Mouse (Mus musculus): ENCODE measurements around the gene Mydgf.

Gene Mydgf

DNA sequence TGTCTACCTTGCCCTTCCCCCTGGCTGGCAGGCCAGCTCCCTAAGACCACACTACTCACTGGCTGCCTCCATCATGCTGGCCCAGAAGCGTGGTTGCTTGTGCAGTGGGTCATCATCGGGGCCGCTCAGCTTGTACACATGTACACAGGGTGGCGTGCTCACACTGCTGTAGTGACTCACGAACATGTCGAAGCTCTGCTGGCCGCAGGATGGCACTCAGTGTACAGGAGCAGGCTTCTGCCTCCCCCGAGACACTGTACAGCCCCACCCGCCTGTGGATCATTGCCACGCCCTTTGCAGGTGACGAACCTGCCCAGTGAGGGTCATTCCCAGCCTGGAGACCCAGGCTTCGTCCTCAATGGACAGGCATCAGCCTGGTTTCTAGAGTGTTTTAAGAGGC lies 10.6 kb upstream of the Mydgf start:
- no peak for DNase-seq (ENCODE audit: low read depth, low spot score)

DNA sequence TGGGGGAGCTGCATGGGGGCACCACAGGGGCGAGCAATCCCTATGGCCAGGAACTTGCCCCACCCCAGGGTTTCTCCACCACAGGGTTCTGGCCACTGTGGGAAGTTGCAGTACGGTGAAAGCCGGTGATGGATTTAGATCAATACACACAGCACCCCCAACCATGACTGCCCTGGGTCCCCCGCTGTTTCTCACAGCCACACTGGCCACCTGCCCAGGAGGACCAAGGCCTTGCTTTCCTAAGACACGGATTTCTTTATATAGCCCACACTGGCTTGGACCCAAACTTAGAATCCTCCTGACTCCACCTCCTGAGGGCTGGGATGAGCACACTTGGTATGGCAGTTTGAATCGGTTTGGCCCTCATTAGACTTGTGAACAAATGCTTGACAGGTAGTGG lies 7.5 kb upstream of the Mydgf start:
- no peak for DNase-seq (ENCODE audit: low read depth, low spot score)

DNA sequence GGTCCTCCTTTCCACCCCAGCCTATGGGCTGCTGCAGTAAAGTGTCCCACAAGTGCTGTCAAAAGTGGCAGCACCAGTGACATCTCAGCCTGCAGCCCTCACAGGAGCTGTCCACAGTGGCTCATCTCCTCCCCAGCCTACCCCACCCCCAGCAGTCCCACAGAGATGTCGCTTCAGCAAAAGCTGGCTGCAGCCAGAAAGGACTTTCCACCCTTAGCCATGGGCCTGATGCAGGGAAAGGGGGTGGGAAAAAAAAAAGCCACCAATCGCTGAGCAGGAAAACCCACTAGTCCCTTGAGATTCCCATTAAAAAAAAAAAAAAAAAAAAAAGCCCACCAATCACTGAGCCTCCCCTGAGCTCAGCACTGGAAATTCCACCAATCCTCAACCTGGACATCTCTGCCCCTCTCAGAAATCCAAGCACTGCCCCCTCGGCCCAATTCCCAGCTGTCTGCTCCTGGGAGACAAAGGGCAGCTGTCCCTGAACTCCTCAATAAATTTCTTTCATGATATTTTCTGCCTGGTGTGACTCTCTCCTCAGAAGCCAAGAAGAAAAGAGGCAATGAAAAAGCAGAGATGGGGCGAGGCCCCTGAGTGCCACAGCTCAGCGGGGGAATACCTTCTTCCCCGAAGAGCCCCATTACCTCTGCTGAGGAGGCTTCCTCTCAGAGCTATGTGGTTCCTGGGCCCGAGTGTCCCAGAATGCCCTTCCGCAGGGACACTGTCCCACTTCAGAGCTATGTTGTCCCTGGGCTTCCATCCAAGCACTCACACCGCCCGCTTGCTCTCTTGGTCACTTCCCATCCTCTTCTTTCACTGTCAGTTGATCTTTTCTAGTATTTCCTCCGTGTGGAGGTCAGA lies 1.8 kb upstream of the Mydgf start:
- no peak for DNase-seq (ENCODE audit: low read depth, low spot score)

- peak; percentile 30 for DNase-seq (ENCODE audit: low read depth, low spot score)
These were observed 604 bp downstream of the Mydgf start for GRCm38 (mm10) chr17:56182975-56183657.

- no peak for DNase-seq (ENCODE audit: low read depth, low spot score)
These were observed 8.3 kb downstream of the Mydgf start for GRCm38 (mm10) chr17:56175416-56175815.

- no peak for DNase-seq (ENCODE audit: low read depth, low spot score)
These were observed 10.2 kb downstream of the Mydgf start for GRCm38 (mm10) chr17:56173401-56174046.

DNA sequence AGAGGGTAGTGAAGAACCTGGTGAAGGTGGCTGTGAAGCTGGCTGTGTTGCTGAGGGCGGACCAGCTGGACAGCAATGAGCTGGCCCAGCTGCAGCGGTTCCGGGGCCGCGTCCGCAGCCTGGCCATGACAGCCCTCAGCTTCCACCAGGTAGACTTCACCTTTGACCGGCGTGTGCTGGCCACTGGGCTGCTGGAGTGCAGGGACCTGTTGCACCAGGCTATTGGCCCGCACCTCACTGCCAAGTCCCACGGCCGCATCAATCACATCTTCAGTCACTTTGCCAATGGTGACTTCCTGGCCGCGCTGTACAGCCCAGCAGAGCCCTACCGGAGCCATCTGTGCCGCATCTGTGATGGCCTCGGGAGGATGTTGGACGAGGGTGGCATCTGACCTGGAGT lies 11.8 kb downstream of the Mydgf start:
- no peak for DNase-seq (ENCODE audit: low read depth, low spot score)

GRCm38 (mm10) chr17:56171456-56171855 lies 12.3 kb downstream of the Mydgf start:
- DNase-seq (ENCODE audit: low read depth, low spot score): no peak

GRCm38 (mm10) chr17:56170636-56171035 lies 13.1 kb downstream of the Mydgf start:
- DNase-seq (ENCODE audit: low read depth, low spot score): no peak

DNA sequence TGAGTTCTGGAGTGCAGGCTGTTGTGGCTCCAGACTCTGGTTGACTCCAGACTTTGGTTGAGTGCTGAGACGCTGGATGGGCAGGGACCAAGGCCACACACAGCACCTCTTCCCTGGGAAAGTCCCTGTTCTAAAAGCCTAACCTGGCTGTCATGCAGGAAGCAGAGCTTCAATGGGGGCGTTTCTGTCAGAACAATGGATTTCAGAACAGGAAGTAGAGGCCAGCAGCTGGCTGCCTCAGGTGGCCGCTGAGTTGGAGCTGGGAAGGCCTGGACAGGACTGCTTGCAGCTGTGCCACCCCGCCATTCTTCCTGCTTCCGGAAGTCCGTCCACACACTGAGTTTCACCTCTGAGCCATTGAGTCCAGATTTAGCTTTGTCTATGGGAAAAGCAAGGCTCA lies 13.9 kb downstream of the Mydgf start:
- no peak for DNase-seq (ENCODE audit: low read depth, low spot score)

DNA sequence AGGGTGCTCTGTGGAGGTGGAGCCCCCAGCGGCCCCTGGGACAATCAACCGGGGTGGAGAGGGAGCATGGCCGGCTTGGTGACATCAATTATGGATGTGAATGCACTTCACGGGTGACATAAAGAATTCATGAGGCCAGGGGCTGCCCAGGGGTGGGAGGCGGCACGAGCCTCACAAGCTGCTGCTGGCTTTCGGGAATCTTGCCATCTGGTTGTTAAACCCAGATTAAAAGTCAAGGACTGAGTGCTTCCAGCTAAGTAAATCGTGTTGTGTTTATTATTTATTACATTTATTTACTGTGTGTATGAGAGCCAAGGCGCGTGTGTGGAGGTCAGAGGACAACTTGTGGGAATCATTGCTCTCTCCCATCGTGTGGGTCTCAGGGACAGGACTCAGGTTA lies 18.0 kb downstream of the Mydgf start:
- no peak for DNase-seq (ENCODE audit: low read depth, low spot score)

- DNase-seq (ENCODE audit: low read depth, low spot score): no peak
These were observed 19.2 kb downstream of the Mydgf start for GRCm38 (mm10) chr17:56164510-56164909.

- DNase-seq (ENCODE audit: low read depth, low spot score): peak; percentile 89
These were observed 20.1 kb downstream of the Mydgf start for GRCm38 (mm10) chr17:56163523-56164102.

DNA sequence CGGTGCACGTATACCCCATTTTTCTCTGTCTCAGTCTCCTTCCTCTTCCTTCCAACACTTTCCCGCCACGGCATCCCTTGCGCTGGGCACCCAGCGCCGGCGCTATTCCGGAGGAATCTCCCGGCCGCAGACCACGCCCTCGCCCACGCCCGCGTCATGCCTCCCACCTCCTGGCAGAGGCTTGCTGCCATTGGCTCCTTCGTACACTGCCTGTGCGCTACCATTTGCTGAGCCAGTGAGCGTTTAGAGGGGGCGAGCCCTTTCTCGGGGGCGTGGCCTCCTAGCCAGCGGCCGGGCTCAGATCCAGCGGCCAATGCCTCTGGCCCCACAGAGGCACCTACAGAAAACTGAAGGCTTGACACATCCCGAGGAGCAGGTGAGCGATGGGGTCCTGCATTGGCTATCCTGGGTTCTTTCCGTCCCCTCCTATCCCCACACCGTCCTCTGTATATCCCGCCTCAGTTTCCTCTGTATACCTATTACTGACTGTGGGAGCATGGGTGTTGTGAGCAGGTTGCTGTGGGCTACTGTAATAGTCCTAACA lies 21.4 kb downstream of the Mydgf start, which contains the start of gene Tnfaip8l1:
TSS of gene Tnfaip8l1 (plus strand) at position 247 of the 544 bp plus-strand sequence.
- peak; percentile 94 for DNase-seq (ENCODE audit: low read depth, low spot score)

DNA sequence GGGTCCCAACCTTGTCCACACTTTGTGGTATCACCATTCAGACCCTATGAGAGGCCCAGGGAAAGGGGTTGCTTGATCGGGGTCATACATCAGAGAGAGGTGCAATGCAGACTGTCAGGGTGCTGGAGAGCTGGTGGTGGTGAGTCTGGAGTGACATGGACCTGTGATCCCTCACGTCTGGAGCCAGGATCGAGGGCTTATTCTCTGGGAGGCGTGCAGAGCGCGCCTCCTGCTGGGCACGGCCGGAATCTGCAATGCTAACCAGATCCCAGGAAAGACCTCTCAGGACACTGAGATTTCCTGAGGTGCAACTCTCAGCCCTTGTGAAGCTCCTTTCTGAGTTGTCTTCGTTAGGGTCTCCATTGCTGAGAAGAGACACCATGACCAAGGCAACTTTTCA lies 24.0 kb downstream of the Mydgf start:
- peak; percentile 58 for DNase-seq (ENCODE audit: low read depth, low spot score)

- DNase-seq (ENCODE audit: low read depth, low spot score): no peak
These were observed 30.1 kb downstream of the Mydgf start for GRCm38 (mm10) chr17:56153643-56154042.

DNA sequence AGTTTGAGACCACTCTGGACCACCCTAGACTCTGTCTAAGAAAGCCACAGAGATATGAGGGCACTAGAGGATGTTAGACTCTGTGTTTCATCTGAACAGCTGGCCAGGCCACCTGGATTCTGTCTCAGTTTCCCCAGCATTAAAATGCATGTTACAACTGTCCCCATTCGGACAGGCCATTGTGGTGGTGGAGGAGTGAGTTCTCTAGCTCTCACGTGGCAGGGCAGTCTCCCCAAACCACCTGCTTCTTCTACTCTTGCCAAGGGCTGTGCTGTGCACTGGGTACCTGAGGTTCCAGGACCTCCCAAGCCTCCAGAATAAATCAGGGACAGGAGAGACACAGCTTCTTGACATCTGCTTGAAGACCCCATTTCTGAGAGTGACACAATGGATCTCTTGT lies 33.8 kb downstream of the Mydgf start:
- no peak for DNase-seq (ENCODE audit: low read depth, low spot score)

DNA sequence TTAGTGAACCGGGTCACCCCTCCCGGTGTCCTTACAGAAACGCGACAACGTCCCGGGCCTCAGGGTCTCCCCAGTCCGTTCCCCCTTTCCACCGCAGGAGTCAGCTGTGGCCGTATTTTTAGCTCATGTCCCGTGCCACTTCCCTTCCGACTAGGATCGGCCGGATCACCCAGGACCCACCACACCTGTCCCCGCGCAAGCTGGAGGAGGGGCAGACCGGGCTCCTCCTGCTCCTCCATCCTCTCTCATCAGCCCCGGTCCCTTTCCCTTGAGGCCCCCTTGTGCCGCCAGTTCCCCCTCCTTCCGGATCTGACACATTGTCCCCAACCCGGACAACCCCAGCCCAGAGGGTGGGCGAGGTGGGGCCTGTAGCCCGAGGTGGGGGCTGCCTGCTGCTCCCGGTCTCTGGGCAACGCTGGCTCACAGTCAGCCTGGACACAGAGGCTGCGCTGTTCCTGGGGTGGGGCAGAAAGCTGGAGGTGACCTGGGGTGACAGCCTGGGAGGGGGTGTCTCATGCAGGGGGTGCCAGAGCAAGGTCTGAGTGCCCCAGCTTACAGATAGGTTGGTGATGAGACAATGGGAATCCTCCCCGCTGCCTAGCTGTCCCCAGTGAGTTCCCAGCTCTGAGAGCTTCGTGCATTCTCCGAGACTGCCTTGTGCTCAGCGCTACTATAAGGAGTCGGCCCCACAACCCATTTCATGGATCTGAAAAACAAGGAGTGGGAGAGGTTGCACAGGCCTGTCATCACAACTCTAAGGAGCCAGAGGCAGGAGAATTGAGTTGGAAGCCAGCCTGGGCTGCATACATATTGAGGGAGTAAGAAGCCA lies 34.7 kb downstream of the Mydgf start:
- no peak for DNase-seq (ENCODE audit: low read depth, low spot score)

DNA sequence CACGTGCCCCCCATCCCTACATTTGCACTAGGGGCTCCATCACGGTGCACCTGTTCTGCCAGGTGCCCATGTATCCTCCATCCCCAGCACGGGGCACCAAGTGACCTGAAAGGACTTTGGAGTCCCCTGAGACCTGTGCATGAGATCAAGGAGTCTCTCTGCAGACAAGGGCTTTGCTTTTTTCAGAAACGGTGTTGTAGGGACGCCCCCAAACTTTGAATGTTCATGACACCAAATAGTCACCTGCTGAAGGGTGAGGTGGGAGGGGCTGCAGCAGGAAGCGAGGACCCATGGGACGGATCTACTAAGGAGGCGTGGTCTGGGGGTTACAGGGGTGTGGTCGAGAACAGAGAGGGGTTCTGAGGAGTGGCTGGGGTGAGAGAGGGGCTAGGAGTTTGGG lies 35.4 kb downstream of the Mydgf start:
- no peak for DNase-seq (ENCODE audit: low read depth, low spot score)

DNA sequence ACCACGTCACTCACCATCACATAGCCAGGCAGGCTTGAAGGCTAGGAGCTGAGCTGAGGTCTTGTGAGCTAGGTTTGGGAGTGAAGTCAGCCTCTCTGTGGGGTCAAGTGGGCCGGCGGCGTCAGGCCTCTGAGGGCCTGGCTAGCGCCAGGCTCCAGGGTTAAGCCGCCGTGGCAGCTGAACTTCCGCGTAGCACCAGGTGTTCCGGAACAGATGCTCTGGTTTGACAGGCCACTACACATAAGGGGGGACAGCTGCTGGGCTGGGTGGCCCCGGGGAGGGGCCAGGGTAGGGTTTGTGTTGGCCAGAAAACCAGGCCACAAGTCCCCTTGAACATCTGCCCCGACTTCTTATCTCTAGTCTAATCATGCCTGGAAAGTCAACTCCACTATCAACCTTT lies 36.3 kb downstream of the Mydgf start:
- no peak for DNase-seq (ENCODE audit: low read depth, low spot score)

GRCm38 (mm10) chr17:56146131-56146530 lies 37.6 kb downstream of the Mydgf start:
- DNase-seq (ENCODE audit: low read depth, low spot score): no peak

All from CD4-positive helper T cell, adult 2 months (primary cell).